Mouse (Mus musculus): ENCODE data around the gene Ddx21.

Ddx21 gene

DNA sequence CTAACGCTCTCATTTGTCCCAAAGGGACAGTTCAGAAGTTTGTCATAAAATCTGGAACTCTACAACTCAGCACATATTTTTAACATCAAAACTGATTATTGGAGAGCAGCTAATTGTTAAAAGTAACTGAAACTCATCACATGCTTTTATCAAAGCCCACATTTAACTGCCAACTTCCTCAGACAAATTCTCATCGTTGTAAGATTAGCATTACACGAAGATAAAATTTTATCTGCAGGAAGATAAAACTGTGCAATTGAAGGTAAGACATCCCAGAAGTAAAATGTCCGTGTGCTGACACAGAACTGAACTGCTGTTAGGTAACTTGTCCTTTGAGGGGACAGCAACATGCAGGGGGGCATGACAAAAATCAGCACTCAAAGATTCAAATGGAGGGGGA lies 33.2 kb downstream of the Ddx21 start:
- DNase-seq, result no peak

DNA sequence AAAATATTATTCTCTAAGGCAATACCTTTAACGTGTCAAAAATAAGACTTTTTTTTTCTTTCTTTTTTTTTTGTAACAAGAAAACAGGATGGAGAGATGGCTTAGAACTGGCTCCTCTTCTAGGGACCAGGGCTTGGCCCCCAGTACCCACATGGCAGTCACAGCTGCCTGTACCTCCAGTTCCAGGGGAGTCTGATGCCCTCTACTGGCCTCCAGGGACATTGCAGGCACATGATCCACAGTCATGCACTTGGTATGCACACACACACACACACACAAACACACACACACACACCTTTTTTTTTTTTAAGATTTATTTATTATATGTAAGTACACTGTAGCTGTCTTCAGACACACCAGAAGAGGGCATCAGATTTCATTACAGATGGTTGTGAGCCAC lies 44.3 kb downstream of the Ddx21 start:
- no peak for DNase-seq

DNA sequence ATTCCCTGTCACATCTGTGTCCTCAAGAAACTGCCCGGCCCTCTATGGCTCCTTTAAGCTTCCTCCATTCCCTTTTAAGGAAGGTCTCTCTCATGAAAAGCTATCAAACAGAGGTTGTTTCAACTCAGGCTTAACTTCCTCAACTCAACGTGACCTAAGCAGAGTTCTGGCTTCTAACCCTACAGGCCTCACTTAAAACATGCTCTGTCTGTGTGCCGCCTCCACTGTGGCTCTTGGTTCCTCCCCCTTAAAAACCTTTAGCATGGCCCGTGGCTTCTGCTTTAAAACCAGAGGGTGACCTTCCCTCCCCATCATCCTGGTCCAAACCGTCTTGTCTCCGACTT lies 45.6 kb downstream of the Ddx21 start:
- no peak for DNase-seq

DNA sequence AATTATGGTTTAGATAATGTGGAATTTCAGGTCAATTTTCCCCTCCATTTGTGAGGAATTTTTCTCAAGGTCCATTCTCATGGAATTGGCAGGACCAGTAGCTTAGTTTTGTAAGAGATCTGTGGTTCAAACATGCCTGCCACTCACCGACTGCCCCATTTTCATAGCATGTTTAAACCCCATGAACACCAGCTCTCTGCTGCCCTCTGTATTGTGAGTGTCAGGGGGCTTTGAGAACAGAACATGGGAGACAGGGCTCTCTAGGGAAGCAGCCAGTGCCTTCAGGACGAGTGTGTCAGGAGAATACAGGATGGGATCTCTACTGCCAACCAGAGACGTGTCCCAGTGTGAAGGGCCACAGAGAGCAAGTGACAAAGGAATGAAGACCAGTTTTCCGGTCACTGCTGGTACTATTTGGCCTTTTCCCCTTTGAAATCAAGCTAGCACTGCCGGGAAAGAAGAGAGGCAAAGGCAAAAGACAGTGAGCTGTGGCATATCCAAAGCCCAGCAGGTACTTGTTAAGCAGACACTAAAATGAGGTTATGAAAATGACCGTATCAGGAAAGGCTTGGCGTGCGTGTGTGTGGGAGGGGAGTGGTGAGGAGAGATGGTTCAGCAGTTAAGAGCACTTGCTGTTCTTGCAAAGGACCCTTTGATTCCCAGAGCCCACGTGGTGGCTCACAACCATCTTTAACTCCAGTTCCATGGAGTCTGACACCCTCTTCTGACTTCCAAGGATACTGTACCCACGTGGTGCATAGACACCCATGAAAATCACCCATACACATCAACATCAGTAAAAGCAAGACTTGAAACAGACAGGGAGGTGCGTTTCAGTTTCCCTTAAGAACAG lies 46.1 kb downstream of the Ddx21 start:
- DNase-seq, result no peak

DNA sequence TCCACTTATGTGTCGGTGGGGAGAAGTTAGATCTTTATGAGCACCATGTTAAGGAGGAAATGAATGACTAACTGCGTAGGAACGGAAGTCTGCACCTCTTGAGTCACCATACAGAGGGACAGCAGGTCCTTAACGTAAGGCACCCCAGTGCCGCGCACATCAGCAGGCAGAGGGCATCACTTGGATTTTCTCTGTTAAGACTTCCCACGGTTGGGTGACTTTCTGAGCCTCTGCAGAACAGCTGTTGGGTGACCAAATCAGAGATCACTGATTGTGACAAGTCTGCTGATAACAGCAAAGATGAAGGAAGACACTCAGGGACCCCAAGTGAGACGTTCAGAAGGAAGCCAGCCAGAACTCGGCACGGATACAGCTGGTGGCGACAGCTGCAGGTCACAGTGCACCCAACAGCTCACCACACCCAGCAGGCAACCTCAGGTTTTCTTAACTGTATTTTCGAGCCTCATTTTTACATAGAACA lies 48.4 kb downstream of the Ddx21 start:
- no peak for DNase-seq

DNA sequence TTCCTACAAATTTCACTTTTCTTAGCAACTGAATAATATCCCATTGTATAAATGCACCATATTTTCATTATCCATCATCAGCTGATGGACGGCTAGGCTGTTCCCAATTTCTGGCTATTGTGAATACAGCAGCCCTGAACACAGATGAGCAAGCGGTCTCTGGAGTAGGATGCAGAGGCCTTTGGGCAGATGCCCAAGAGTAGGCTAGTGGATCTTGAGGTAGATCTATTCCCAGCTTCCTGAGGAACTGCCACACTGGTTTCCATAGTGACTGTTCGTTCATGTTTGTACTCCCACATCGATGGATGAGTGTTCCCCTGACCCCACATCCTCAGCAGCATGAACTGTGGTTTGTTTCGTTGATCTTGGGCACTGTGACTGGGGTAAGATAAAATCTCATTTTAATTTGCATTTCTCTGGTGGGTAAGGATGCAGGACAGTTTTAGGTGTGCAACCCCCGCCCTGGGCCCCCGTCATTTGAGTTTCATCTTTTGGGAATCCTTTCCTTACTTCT lies 51.2 kb downstream of the Ddx21 start:
- no peak for DNase-seq

DNA sequence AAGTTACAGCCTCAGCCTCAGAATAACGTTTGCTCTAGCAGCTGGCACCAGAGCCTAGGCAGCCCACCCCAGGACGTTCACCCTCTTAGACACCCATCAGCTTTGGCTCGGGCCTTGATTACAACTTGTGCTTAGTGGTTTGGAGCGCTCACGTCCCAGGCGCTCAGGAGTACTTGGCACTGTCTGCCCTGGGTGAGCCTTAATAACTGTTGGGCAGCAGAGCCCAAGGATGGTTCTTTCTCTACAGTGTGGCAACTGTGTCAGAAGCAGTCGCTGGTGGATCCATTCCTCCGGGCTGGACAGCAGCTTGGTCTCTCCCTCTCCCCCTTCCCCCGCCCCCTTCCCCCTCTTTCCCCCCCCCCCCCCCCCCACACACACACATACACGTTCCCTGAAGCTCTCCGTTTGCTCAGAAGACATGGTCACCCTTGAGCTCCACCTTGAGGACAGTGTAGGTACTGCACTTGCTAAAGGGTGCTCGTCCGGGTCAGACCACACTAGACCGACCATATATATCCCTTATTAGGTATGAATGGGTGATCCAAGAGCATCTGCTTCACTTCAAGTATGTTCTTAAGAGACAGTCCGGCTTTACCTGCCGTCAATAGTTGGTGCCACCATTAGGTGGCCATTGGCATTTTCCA lies 52.4 kb downstream of the Ddx21 start:
- DNase-seq, result peak; percentile 52 to 69

DNA sequence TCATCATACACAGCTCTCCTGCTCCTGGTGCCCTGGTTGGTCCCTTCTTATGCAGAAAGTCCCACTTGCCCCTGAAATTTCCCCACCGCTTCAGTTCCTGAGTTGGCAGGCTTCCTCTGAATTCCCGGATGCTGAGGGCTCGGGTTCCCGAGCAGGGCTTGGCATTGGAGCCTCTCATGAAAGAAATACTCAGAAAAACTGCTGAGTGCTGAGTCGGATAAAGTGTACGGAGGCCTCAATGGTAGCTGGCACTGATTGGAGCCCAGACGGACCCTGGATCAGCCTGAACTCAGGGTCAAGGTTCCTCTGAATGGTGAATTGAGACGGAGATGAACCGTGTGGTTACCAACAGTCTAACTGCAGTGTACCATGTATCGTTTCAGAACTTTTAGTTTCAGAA lies 55.6 kb downstream of the Ddx21 start:
- DNase-seq, result no peak

DNA sequence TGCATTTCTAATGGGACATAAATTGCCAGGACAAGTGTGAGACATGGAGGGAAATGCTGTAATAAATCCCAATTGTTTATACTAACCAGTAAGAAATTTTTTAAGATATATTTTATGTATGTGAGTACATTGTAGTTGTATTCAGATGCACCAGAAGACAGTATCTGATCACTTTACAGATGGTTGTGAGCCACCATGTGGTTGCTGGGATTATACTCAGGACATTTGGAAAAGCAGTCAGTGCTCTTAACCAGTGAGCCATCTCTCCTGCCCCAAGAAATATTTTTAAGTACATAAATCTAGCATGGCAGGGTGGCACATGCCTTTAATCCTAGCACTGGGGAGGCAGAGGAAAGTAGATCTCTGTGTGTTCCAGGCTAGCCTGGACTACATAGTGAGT lies 56.3 kb downstream of the Ddx21 start:
- DNase-seq, result no peak

DNA sequence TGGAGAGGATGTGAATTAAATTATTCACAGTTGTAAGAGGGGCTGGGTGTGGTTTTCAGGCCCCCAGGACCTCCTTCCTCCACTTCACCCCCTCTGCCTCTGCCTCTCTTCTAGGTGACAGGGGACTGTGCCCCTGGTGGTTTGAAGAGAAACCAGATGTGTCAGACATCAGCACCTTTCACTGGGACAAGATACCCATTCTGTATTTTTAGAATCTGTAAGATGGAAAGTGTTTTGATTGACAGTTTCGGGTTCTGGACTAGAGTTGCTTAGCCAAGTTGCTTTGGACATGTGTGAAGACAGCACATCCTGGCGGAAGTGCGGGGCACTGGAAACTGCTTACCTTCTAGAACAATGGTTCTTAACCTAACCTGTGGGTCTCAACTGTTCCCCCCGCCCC lies 57.8 kb downstream of the Ddx21 start:
- DNase-seq, result no peak

DNA sequence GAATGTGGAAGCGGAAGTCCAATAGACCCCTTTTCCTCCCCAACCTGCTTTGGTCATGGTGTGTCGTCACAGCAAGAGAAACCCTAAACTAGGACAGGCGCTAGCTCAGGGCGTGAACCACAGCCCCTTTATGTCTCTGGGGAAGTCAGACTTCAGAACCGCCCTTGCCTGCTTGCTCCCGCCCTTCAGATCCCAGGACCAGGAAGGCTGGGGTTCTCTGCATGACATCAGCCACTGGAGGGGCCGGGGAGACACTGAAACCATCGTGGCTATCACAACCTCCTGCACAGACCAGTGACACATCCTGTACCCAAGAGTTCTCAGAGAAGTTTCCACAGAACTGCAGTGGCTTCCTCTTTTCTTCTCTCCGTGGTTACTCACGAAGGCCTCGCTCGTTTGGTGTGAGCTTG lies 58.7 kb downstream of the Ddx21 start:
- DNase-seq, result no peak

DNA sequence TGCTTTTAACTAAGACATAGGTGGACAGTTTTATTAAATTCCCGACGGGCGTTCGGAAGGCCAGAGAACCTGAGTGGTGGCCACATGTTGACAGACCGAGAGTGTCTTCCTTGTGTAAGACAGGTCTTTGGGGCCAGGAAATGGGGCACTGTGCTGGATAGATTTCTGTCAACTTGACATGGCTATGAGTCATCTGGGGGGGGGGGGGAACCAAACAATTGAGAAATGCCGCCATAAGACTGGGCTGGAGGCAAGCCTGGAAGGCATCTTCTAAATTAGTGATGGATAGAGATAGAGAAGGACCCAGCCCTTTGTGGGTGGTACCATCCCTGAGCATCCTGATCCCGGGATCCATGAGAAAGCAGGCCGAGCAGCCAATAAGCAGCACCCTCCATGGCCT lies 59.2 kb downstream of the Ddx21 start:
- no peak for DNase-seq

DNA sequence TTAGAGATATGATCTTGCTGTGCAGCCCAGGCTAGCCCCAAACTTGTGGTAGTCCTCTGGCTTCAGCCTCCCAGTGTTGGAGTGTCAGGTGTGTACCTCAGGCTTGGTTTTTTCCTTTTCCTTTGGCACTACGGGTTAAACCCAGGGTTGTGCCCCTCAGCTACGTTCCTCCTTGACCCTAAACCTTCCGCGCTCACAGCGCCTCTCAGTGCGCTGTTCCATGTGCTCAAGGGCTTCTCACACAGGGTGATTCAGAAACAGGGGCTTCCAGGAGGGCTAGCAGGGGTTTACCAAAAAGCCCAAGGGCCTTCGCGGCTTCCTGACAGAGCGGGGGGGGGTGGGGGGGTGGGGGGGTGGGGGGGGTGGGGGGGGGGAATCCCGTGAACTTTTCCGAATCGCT lies 59.6 kb downstream of the Ddx21 start:
- DNase-seq, result no peak

DNA sequence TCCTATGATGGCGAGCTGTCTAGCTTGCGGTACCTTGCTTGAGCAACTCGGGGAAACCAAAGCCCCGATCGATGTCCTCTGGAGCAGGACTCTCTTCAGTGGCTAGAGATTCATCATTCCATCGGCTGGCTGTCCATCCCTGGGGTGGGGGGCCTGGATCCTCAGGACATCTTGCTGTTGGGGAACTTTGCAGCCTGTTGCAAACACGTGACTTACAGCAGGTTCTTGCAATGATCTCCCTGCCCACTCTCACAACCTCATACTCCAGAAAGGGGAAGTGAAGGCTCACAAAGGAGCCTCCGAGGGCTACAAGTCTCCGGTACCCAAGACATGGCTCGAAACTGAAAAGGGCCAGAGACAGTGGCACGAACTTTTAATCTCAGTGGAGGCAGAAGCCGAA lies 60.6 kb downstream of the Ddx21 start:
- no peak for DNase-seq

DNA sequence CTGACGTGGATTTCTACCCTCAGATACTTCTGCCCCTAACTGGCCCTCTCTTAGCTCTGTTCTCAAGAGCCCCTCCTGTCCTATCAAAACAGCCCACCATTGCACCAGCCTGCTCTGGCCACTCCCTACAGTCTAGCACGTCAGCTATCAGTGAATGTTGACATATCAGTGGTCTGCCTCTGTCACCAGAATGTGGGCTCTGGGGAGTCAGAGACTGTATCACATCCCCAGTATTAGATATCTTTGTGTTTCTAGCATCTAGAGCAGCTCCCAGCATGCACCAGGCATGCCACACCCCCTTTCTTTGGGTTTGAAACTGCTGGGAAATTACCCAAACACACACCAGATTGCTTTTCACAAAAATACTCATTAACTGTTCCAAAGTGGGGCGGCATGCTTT lies 61.3 kb downstream of the Ddx21 start:
- DNase-seq, result no peak

DNA sequence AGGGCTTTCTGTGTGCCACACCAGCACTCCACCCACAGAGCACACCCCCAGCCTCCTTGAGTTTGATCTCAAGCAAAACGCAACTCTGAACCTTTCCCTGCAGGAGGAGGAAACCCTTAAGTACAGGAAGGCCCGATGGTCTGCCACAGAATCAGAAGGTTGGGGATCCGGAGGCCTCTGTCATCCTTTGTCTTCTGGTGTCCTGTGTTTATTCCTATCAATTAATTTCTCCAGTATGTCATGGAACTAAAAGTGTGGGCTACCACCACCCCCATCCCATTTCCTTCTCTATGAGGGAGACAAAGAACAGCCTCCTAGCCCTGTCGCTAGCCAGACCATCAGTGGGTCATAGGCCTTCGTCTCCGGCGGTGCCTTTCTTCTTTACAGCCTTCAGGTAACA lies 67.6 kb downstream of the Ddx21 start:
- DNase-seq, result no peak

DNA sequence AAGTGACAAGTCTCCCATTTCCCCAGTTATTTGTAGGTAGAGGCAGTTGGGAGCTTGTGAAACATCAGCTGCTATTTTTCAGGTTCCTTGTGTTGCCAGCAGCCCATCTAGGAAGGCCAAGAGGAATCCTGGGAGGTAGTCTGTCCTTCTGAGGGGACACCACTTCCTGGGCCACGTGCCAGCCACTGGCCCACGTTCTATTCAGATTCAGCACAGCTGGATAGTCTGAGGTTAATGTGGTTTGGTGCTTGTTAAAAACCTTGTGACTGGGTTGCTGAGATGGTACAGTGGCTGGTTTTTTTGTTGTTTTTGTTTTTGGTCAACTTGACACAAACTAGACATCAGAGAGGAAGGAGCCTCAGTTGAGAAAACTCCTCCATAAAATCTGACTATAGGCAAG lies 69.2 kb downstream of the Ddx21 start:
- DNase-seq, result no peak

Data from cerebellum, adult 18-20 months (tissue).